Mouse (Mus musculus) neural tube, embryonic 12.5 days (tissue): ENCODE data around the gene C1qtnf9. TPM values are rescaled to one million over a fixed set of nuclear protein-coding genes. Genes with fewer than 3 reads are reported as not detected.

Experiments used
- polyA plus RNA-seq: library from polyadenylated mRNA; unstranded; fragments of >200 nt; fragmentation: Nextera tagmentation; extraction: Ambion mirVana; gene quantifications from 2 replicates; pipeline ENCODE4 v1.2.1, GENCODE M21; 2016

Gene C1qtnf9
- polyA plus RNA-seq, 1 experiment from 2014 or later, result 0.33 TPM

Other genes with a start within 250 kb of the C1qtnf9 start
- 51.0 and 58.2 TPM in 2 replicates for gene Spata13, start 134.1 kb upstream of the C1qtnf9 start, polyA plus RNA-seq
- gene Mipep, start 16.4 kb downstream of the C1qtnf9 start, polyA plus RNA-seq, result 19.4 and 20.3 TPM in 2 replicates